Mouse (Mus musculus) E14TG2a.4 (cell line): ENCODE results near the gene Zfp292.

Experiments
- CTCF ChIP-seq: conservative IDR thresholded peaks from 2 replicates; pipeline ENCODE4 v1.5.1; 2014; ENCODE audit warnings: low read length
- NANOG ChIP-seq: IDR thresholded peaks from 2 replicates; pipeline ENCODE4 v1.6.1; 2014; ENCODE audit warnings: borderline replicate concordance, low read length, mixed read lengths

GRCm38 (mm10) chr4:34842826-34843225, 39.9 kb downstream of the Zfp292 start:
- TF ChIP-seq CTCF (no peak), NANOG (no peak)
